Mouse (Mus musculus): Measurements from ENCODE around the gene Snx29. TPM values are rescaled to one million over a fixed set of nuclear protein-coding genes. Genes with fewer than 3 reads are reported as not detected.

Snx29 gene
- total and polyA plus RNA-seq, 3 experiments: 1.2 to 3.2 (median 3.1) TPM

DNA sequence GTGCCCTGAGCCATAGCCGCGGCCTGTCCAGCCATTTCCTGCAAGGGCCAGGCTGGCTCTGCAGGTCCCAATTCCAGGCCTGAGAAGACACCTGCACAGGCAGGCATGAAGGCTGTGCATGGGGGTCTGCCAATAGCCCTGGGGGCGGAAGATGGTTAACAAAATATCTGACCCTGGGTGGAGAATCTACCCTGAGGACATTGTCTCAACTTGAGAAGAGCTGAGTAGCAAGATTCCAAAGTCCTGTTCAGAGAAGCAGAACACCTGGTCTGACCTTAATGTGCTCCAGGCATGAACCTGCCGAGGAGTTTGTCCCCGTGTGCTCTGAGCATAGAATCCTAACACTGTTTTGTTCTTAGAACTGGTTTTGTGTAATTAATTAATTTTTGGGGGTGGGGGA lies 83.5 kb downstream of the Snx29 start:
- Histone ChIP-seq H3K27ac (ENCODE audit: insufficient read depth, low read depth) (no peak overlapping the region), H3K9ac (ENCODE audit: insufficient read depth, low read depth) (no peak overlapping the region), H3K9me3 (replicated peaks; ENCODE audit: low read length) (no peaks in the 10 kb centered on the region), H3K27me3 (replicated peaks) (no peaks in the 10 kb centered on the region), H3K4me2 (ENCODE audit: insufficient read depth, low read depth, poor library complexity, severe bottlenecking) (no peak overlapping the region), H3K36me3 (replicated peaks in 1 of 2; ENCODE audit: control insufficient read depth in 1 of 2, insufficient read depth in 1 of 2, low read length in 1 of 2) (peaks cover 0 to 2% of the 10 kb centered on the region in 2 experiments), H3K4me1 (ENCODE audit: control insufficient read depth in 1 of 2, insufficient read depth in 2 of 2) (peaks cover 5 to 19% of the 10 kb centered on the region in 2 experiments), H3K4me3 (replicated peaks in 1 of 3; ENCODE audit: low read depth in 2 of 3, low read length in 2 of 3, poor library complexity in 1 of 3) (no peak overlapping the region), H3K79me2 (replicated peaks; ENCODE audit: control insufficient read depth, extremely low read depth, insufficient read depth, poor library complexity, severe bottlenecking) (no peaks in the 10 kb centered on the region)
- no peak for DNase-seq (ENCODE audit: extremely low read depth)
- no peak for TF ChIP-seq MAFK (IDR thresholded peaks at IDR 0.05; ENCODE audit: insufficient replicate concordance, low read length)
- TF ChIP-seq CTCF (conservative IDR thresholded peaks at IDR 0.05 in 1 of 2, IDR thresholded peaks at IDR 0.05 in 1 of 2; ENCODE audit: low read depth in 2 of 2, low read length in 2 of 2): no peak
- TF ChIP-seq MXI1 (IDR thresholded peaks at IDR 0.05; ENCODE audit: low read depth, low read length): no peak
- no peak for TF ChIP-seq GABPA (IDR thresholded peaks at IDR 0.05; ENCODE audit: insufficient replicate concordance, low read depth, low read length)
- TF ChIP-seq NELFE (IDR thresholded peaks at IDR 0.05; ENCODE audit: low read depth, low read length): no peak
- no peak for TF ChIP-seq KAT2A (IDR thresholded peaks at IDR 0.05; ENCODE audit: insufficient replicate concordance, low read length)
- no peak for TF ChIP-seq JUN (IDR thresholded peaks at IDR 0.05; ENCODE audit: insufficient read depth, low read depth, low read length)
- TF ChIP-seq BHLHE40 (IDR thresholded peaks at IDR 0.05; ENCODE audit: low read depth, low read length): no peak
- no peak for TF ChIP-seq E2F4 (IDR thresholded peaks at IDR 0.05; ENCODE audit: insufficient replicate concordance, low read depth, low read length)
- TF ChIP-seq MAX (IDR thresholded peaks at IDR 0.05; ENCODE audit: low read length): no peak
- no peak for TF ChIP-seq MEF2A (IDR thresholded peaks at IDR 0.05; ENCODE audit: borderline replicate concordance, low read depth, low read length)
- TF ChIP-seq PAX5 (IDR thresholded peaks at IDR 0.05; ENCODE audit: low read length): no peak
- no peak for TF ChIP-seq CHD1 (IDR thresholded peaks at IDR 0.05; ENCODE audit: low read depth, low read length)
- TF ChIP-seq ZKSCAN1 (IDR thresholded peaks at IDR 0.05; ENCODE audit: borderline replicate concordance, low read depth, low read length): no peak
- in situ Hi-C loops (cut with MboI; ENCODE audit: low pct_ligation_motif_present, low pct_unique_long_range_greater_than_20kb, low sequenced_read_pairs): no loop called here
- dilution Hi-C loops (cut with MboI; ENCODE audit: extremely low pct_ligation_motif_present, extremely low pct_unique_long_range_greater_than_20kb, low sequenced_read_pairs): no loop called here

DNA sequence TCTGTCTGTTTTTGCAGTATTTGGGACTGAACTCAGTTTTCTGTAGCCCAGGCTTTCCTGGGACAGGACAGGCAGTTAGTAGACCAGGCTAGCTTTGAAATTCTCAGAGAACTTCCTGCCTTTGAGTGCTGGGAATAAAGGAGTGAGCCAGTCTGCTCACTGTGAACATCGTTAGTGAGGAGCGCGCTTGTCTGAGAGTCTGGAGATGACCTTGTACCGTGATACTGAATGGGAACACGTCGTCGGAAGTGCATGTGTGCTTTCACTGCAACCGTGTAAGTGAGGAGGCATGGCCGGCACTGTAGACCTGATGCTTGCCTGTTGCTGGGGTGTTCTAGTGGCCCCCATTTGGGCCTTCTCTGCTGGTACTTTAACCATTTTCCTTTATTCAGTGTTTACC lies 83.9 kb downstream of the Snx29 start:
- no peak overlapping the region for H3K9ac ChIP-seq (ENCODE audit: insufficient read depth, low read depth)
- H3K27ac ChIP-seq (ENCODE audit: insufficient read depth, low read depth): no peak overlapping the region
- no peaks in the 10 kb centered on the region for H3K9me3 ChIP-seq (replicated peaks; ENCODE audit: low read length)
- no peak overlapping the region for H3K4me3 ChIP-seq (replicated peaks in 1 of 3; ENCODE audit: low read depth in 2 of 3, low read length in 2 of 3, poor library complexity in 1 of 3)
- peaks cover 5 to 18% of the 10 kb centered on the region in 2 experiments for H3K4me1 ChIP-seq (ENCODE audit: control insufficient read depth in 1 of 2, insufficient read depth in 2 of 2)
- in situ Hi-C loops (cut with MboI; ENCODE audit: low pct_ligation_motif_present, low pct_unique_long_range_greater_than_20kb, low sequenced_read_pairs): no loop called here
- no peak for DNase-seq (ENCODE audit: extremely low read depth)
- peaks cover 0 to 2% of the 10 kb centered on the region in 2 experiments for H3K36me3 ChIP-seq (replicated peaks in 1 of 2; ENCODE audit: control insufficient read depth in 1 of 2, insufficient read depth in 1 of 2, low read length in 1 of 2)
- dilution Hi-C loops (cut with MboI; ENCODE audit: extremely low pct_ligation_motif_present, extremely low pct_unique_long_range_greater_than_20kb, low sequenced_read_pairs): no loop called here
- no peaks in the 10 kb centered on the region for H3K27me3 ChIP-seq (replicated peaks)
- TF ChIP-seq USF1 (IDR thresholded peaks at IDR 0.05; ENCODE audit: low read depth, low read length): no peak
- TF ChIP-seq ETS1 (conservative IDR thresholded peaks at IDR 0.05; ENCODE audit: low read depth, low read length): no peak
- no peak for TF ChIP-seq ZNF384 (IDR thresholded peaks at IDR 0.05; ENCODE audit: low read depth, low read length)
- TF ChIP-seq HCFC1 (IDR thresholded peaks at IDR 0.05; ENCODE audit: low read depth, low read length): no peak
- TF ChIP-seq MAZ (IDR thresholded peaks at IDR 0.05; ENCODE audit: low read depth, low read length): no peak
- no peak for TF ChIP-seq KAT2A (IDR thresholded peaks at IDR 0.05; ENCODE audit: insufficient replicate concordance, low read length)
- no peak for TF ChIP-seq IRF4 (IDR thresholded peaks at IDR 0.05; ENCODE audit: low read depth, low read length)
- no peak for TF ChIP-seq TCF12 (IDR thresholded peaks at IDR 0.05; ENCODE audit: low read depth, low read length)
- TF ChIP-seq MAX (IDR thresholded peaks at IDR 0.05; ENCODE audit: low read length): no peak
- TF ChIP-seq E2F4 (IDR thresholded peaks at IDR 0.05; ENCODE audit: insufficient replicate concordance, low read depth, low read length): no peak
- no peak for TF ChIP-seq CTCF (conservative IDR thresholded peaks at IDR 0.05 in 1 of 2, IDR thresholded peaks at IDR 0.05 in 1 of 2; ENCODE audit: low read depth in 2 of 2, low read length in 2 of 2)
- no peak for TF ChIP-seq MYC (IDR thresholded peaks at IDR 0.05; ENCODE audit: low read depth, low read length)
- no peak for TF ChIP-seq POLR2AphosphoS2 (IDR thresholded peaks at IDR 0.05; ENCODE audit: low read depth, low read length)
- no peak for TF ChIP-seq ZC3H11A (IDR thresholded peaks at IDR 0.05; ENCODE audit: low read depth, low read length)
- TF ChIP-seq SIN3A (IDR thresholded peaks at IDR 0.05; ENCODE audit: low read length): no peak
- no peak overlapping the region for H3K4me2 ChIP-seq (ENCODE audit: insufficient read depth, low read depth, poor library complexity, severe bottlenecking)
- no peaks in the 10 kb centered on the region for H3K79me2 ChIP-seq (replicated peaks; ENCODE audit: control insufficient read depth, extremely low read depth, insufficient read depth, poor library complexity, severe bottlenecking)

Measured in CH12.LX (cell line).